Comparison of ENCODE assay signal across 8 mouse cellular contexts in the genomic region with DNA sequence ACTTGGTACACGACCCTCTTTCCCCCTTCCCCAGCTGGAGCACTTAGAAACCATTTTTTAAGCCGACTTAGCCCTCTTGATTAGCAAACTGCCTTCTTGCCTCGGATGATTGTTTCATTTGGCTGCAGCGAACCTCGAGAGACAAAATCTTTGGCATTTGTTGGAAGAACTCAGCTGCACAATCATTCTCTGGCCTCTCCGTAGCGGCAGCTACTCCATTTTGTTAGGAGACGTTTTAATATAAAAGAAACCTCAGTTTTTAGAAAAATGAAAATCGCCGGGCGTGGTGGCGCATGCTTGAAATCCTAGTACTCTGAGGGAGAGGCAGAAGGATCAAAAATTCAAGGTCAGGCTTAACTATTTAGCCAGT. TPM values are rescaled to one million over a fixed set of nuclear protein-coding genes. Genes with fewer than 3 reads are reported as not detected.
A peak's percentile ranks its signal among the peaks of the same experiment; 100 is the strongest.
DNase-seq lines count a peak whose midpoint lies in the region; ATAC-seq and TF ChIP-seq lines count a peak whose summit lies in the region.

No protein-coding gene starts in this region.

- no peak for TF ChIP-seq CTCF in ES-Bruce4 (IDR thresholded peaks at IDR 0.05; ENCODE audit: low read depth, low read length)
- TF ChIP-seq CTCF in intestine, postnatal 0 days (IDR thresholded peaks at IDR 0.05; ENCODE audit: low read depth), result no peak

- no peaks in the 10 kb centered on the region for H3K9me3 ChIP-seq in kidney, embryonic 15.5 days (replicated peaks)
- H3K9me3 ChIP-seq in ES-Bruce4 (replicated peaks; ENCODE audit: control insufficient read depth, insufficient read depth, low read length, poor library complexity, severe bottlenecking), result no peaks in the 10 kb centered on the region
- H3K9me3 ChIP-seq in embryonic facial prominence, embryonic 13.5 days, result no peaks in the 10 kb centered on the region
- no peaks in the 10 kb centered on the region for H3K9me3 ChIP-seq in intestine, postnatal 0 days (ENCODE audit: control insufficient read depth)
- no peaks in the 10 kb centered on the region for H3K9me3 ChIP-seq in neural tube, embryonic 13.5 days

- TF ChIP-seq EP300 in ES-Bruce4 (IDR thresholded peaks at IDR 0.05; ENCODE audit: insufficient read depth, low read depth, low read length), result no peak

- ATAC-seq in kidney, embryonic 15.5 days (replicated peaks; ENCODE audit: low FRiP score), result no peak
- no peak for ATAC-seq in embryonic facial prominence, embryonic 13.5 days (ENCODE audit: insufficient number of reproducible peaks, insufficient read depth, low FRiP score, low TSS enrichment, low read depth)
- no peak for ATAC-seq in intestine, postnatal 0 days
- no peak for ATAC-seq in neural tube, embryonic 13.5 days (ENCODE audit: low read depth)

- peak overlapping the region; percentile 60 for H3K4me3 ChIP-seq in kidney, embryonic 15.5 days (replicated peaks)
- H3K4me3 ChIP-seq in ES-Bruce4 (ENCODE audit: low read depth, low read length), result peak overlapping the region; percentile 87
- peak overlapping the region; percentile 68 for H3K4me3 ChIP-seq in embryonic facial prominence, embryonic 13.5 days
- peak overlapping the region; percentile 67 for H3K4me3 ChIP-seq in intestine, postnatal 0 days (ENCODE audit: low read depth, low read length)
- peak overlapping the region; percentile 59 for H3K4me3 ChIP-seq in neural tube, embryonic 13.5 days

- 2% methylated on average over 12 of the region's 12 CpGs for WGBS in kidney, embryonic 15.5 days
- WGBS in embryonic facial prominence, embryonic 13.5 days, result under 1% methylated on average over 12 of the region's 12 CpGs
- WGBS in intestine, postnatal 0 days, result 2% methylated on average over 12 of the region's 12 CpGs
- WGBS in neural tube, embryonic 13.5 days, result 2% methylated on average over 12 of the region's 12 CpGs

- no peaks in the 10 kb centered on the region for H3K36me3 ChIP-seq in kidney, embryonic 15.5 days
- no peaks in the 10 kb centered on the region for H3K36me3 ChIP-seq in ES-Bruce4 (ENCODE audit: control insufficient read depth, insufficient read depth, low read length, poor library complexity, severe bottlenecking)
- no peaks in the 10 kb centered on the region for H3K36me3 ChIP-seq in embryonic facial prominence, embryonic 13.5 days
- no peaks in the 10 kb centered on the region for H3K36me3 ChIP-seq in intestine, postnatal 0 days (ENCODE audit: control insufficient read depth, insufficient read depth)
- no peaks in the 10 kb centered on the region for H3K36me3 ChIP-seq in neural tube, embryonic 13.5 days

- H3K27me3 ChIP-seq in kidney, embryonic 15.5 days, result peaks cover 34% of the 10 kb centered on the region
- H3K27me3 ChIP-seq in ES-Bruce4 (ENCODE audit: control insufficient read depth, insufficient read depth, low read length, poor library complexity, severe bottlenecking), result peaks cover 5% of the 10 kb centered on the region
- peaks cover 45% of the 10 kb centered on the region for H3K27me3 ChIP-seq in embryonic facial prominence, embryonic 13.5 days
- 0 out of 2 replicates have a peak, but pooled peaks cover 8% of the 10 kb centered on the region for H3K27me3 ChIP-seq in intestine, postnatal 0 days (replicated peaks; ENCODE audit: control insufficient read depth, insufficient read depth, low read length)
- no peaks in the 10 kb centered on the region; the same call in 1 of the 2 replicates for H3K27me3 ChIP-seq in neural tube, embryonic 13.5 days

- peaks cover 22% of the 10 kb centered on the region for H3K4me1 ChIP-seq in kidney, embryonic 15.5 days
- no peaks in the 10 kb centered on the region for H3K4me1 ChIP-seq in ES-Bruce4 (ENCODE audit: control insufficient read depth, insufficient read depth, low read length)
- peaks cover 10% of the 10 kb centered on the region for H3K4me1 ChIP-seq in embryonic facial prominence, embryonic 13.5 days
- H3K4me1 ChIP-seq in intestine, postnatal 0 days (replicated peaks; ENCODE audit: control insufficient read depth, insufficient read depth, low read length), result no peaks in the 10 kb centered on the region
- peaks cover 53% of the 10 kb centered on the region for H3K4me1 ChIP-seq in neural tube, embryonic 13.5 days (replicated peaks)

- TF ChIP-seq POLR2A in ES-Bruce4 (IDR thresholded peaks at IDR 0.05; ENCODE audit: insufficient read depth, low read length), result no peak

- no peak for DNase-seq in kidney, postnatal 25 days
- no peak for DNase-seq in B cell, adult 2 months
- DNase-seq in cerebellum, postnatal 14 days, result no peak

- peak overlapping the region; percentile 40 for H3K9ac ChIP-seq in kidney, embryonic 15.5 days
- H3K9ac ChIP-seq in ES-Bruce4 (ENCODE audit: low read depth, poor library complexity, severe bottlenecking), result peak overlapping the region; percentile 72; the same call in 1 of the 2 replicates
- peak overlapping the region; percentile 73 for H3K9ac ChIP-seq in embryonic facial prominence, embryonic 13.5 days
- H3K9ac ChIP-seq in intestine, postnatal 0 days (ENCODE audit: low read depth, low read length), result peak overlapping the region; percentile 60
- H3K9ac ChIP-seq in neural tube, embryonic 13.5 days, result peak overlapping the region; percentile 86

- H3K4me2 ChIP-seq in kidney, embryonic 15.5 days, result peak overlapping the region; percentile 95
- peak overlapping the region; percentile 100 for H3K4me2 ChIP-seq in embryonic facial prominence, embryonic 13.5 days
- H3K4me2 ChIP-seq in intestine, postnatal 0 days (replicated peaks; ENCODE audit: low read depth), result peak overlapping the region; percentile 100
- peak overlapping the region; percentile 82 for H3K4me2 ChIP-seq in neural tube, embryonic 13.5 days

- H3K27ac ChIP-seq in kidney, embryonic 15.5 days, result peak overlapping the region; percentile 83
- H3K27ac ChIP-seq in ES-Bruce4 (ENCODE audit: insufficient read depth, low read length), result no peak overlapping the region
- 0 out of 2 replicates have a peak overlapping the region, but pooled peaks have one; percentile 7 for H3K27ac ChIP-seq in embryonic facial prominence, embryonic 13.5 days
- peak overlapping the region; percentile 78 for H3K27ac ChIP-seq in intestine, postnatal 0 days (ENCODE audit: low read depth, low read length)
- H3K27ac ChIP-seq in neural tube, embryonic 13.5 days (replicated peaks), result peak overlapping the region; percentile 92

RNA-seq across cellular contexts. Expression of a gene that starts 31.9 kb away (rescaled TPM):
- 88.4 and 95.6 TPM in 2 replicates for polyA plus RNA-seq in kidney, embryonic 15.5 days (2015; fragmentation: Nextera tagmentation; extraction: Ambion mirVana)
- polyA plus RNA-seq in ES-Bruce4 (2011; ENCODE audit: insufficient read depth, insufficient read length, low read depth, missing spikeins), result 174 and 194 TPM in 2 replicates
- 104 and 111 TPM in 2 replicates for polyA plus RNA-seq in embryonic facial prominence, embryonic 13.5 days (2015; fragmentation: Nextera tagmentation; extraction: Ambion mirVana)
- 44.9 and 45.6 TPM in 2 replicates for polyA plus RNA-seq in intestine, postnatal 0 days (2015; fragmentation: Nextera tagmentation; extraction: Ambion mirVana)
- polyA plus RNA-seq in neural tube, embryonic 13.5 days (2015; fragmentation: Nextera tagmentation; extraction: Ambion mirVana), result 130 and 134 TPM in 2 replicates

RNA-seq across cellular contexts. Expression of a gene that starts 33.0 kb away (rescaled TPM):
- polyA plus RNA-seq in kidney, embryonic 15.5 days (2015; fragmentation: Nextera tagmentation; extraction: Ambion mirVana), result 1.2 TPM in 2 replicates
- 3.7 and 4.3 TPM in 2 replicates for polyA plus RNA-seq in ES-Bruce4 (2011; ENCODE audit: insufficient read depth, insufficient read length, low read depth, missing spikeins)
- polyA plus RNA-seq in embryonic facial prominence, embryonic 13.5 days (2015; fragmentation: Nextera tagmentation; extraction: Ambion mirVana), result 1.4 and 1.7 TPM in 2 replicates
- 1.6 TPM in 2 replicates for polyA plus RNA-seq in intestine, postnatal 0 days (2015; fragmentation: Nextera tagmentation; extraction: Ambion mirVana)
- polyA plus RNA-seq in neural tube, embryonic 13.5 days (2015; fragmentation: Nextera tagmentation; extraction: Ambion mirVana), result 10.4 and 11.2 TPM in 2 replicates
